Mouse (Mus musculus) lung, postnatal 0 days (tissue): ENCODE results near the gene Nek2.

Source experiments
- CTCF ChIP-seq: IDR thresholded peaks from 2 replicates; pipeline ENCODE4 v1.5.1; 2016; ENCODE audit warnings: antibody characterized with exemption, mild to moderate bottlenecking
- EP300 ChIP-seq: IDR thresholded peaks from 2 replicates; pipeline ENCODE4 v1.6.1; 2016; ENCODE audit warnings: antibody characterized with exemption, mild to moderate bottlenecking, control low read depth

- TF ChIP-seq CTCF = no peak
- TF ChIP-seq EP300 = no peak
Observed at GRCm38 (mm10) chr1:191837691-191838090, 16.4 kb downstream of the Nek2 start.
